Mouse (Mus musculus) E14TG2a.4 (cell line): ENCODE data around the gene Fli1.

Source experiments
- H3K27me3 ChIP-seq: 2 replicates; pipeline ENCODE4 v1.6.1; 2014; ENCODE audit warnings: low read length, control low read depth; ENCODE audit not compliant: insufficient read depth
- H3K36me3 ChIP-seq: 2 replicates; pipeline ENCODE4 v1.6.1; 2014; ENCODE audit warnings: low read length, control low read depth; ENCODE audit not compliant: insufficient read depth
- H3K4me1 ChIP-seq: replicated peaks from 2 replicates; pipeline ENCODE4 v1.6.1; 2014; ENCODE audit warnings: low read depth, low read length, control low read depth
- H3K4me3 ChIP-seq: replicated peaks from 2 replicates; pipeline ENCODE4 v1.5.1; 2014; ENCODE audit warnings: mild to moderate bottlenecking, low read length
- H3K9me3 ChIP-seq: 2 replicates; pipeline ENCODE4 v1.6.1; 2014; ENCODE audit warnings: low read length, control low read depth
- CTCF ChIP-seq: conservative IDR thresholded peaks from 2 replicates; pipeline ENCODE4 v1.5.1; 2014; ENCODE audit warnings: low read length
- NANOG ChIP-seq: IDR thresholded peaks from 2 replicates; pipeline ENCODE4 v1.6.1; 2014; ENCODE audit warnings: borderline replicate concordance, low read length, mixed read lengths
- POU5F1 ChIP-seq: IDR thresholded peaks from 2 replicates; pipeline ENCODE4 v1.6.1; 2014; ENCODE audit warnings: low read length, borderline replicate concordance

Gene Fli1

GRCm38 (mm10) chr9:32543923-32544575 is 1.4 kb upstream of the Fli1 start:
- no peaks in the 10 kb centered on the region for H3K9me3 ChIP-seq
- H3K4me3 ChIP-seq: 0 out of 2 replicates have a peak overlapping the region, but pooled peaks have one; percentile 4
- TF ChIP-seq NANOG: no peak
- no peak for TF ChIP-seq POU5F1
- no peak for TF ChIP-seq CTCF
- H3K36me3 ChIP-seq: no peaks in the 10 kb centered on the region
- H3K27me3 ChIP-seq: peaks cover 96% of the 10 kb centered on the region
- H3K4me1 ChIP-seq: peaks cover 53% of the 10 kb centered on the region

DNA sequence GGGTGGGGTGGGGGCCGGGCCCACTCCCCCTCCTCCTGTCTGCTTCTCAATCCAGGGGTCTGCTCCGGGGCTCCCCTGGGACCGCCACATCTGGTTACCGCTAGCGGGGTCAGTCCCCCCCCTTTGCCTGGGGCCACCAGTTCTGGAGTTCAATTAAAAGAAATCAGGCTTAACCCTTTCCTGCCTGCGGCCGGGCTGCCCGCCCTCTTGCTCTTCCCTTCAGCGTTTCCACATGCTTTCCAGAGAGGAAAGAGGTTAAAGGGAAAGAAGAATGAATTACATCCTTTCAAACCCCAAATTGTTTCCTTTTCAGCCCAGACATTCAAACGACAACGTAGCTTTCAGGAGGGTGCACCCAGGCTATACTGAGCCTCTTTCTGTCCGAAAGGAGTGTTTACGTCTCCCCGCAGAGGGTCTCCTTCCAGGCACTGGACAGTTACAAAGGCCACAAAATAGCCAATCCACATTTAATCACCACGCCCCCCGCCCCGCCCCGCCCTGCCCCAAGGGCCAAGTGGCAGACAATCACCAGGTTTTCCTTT is 450 bp upstream of the Fli1 start:
- Histone ChIP-seq H3K4me3 (peak overlapping the region; percentile 55), H3K27me3 (peaks cover 97% of the 10 kb centered on the region), H3K9me3 (no peaks in the 10 kb centered on the region), H3K4me1 (peaks cover 53% of the 10 kb centered on the region), H3K36me3 (no peaks in the 10 kb centered on the region)
- no peak for TF ChIP-seq CTCF
- no peak for TF ChIP-seq NANOG
- no peak for TF ChIP-seq POU5F1

- H3K4me3 ChIP-seq: peak overlapping the region; percentile 78
- H3K4me1 ChIP-seq: peaks cover 53% of the 10 kb centered on the region
- no peaks in the 10 kb centered on the region for H3K36me3 ChIP-seq
- no peaks in the 10 kb centered on the region for H3K9me3 ChIP-seq
- TF ChIP-seq POU5F1 (no peak), CTCF (no peak), NANOG (no peak)
- H3K27me3 ChIP-seq: peaks cover 90% of the 10 kb centered on the region
Observed at GRCm38 (mm10) chr9:32541223-32541901, 1.3 kb downstream of the Fli1 start.

DNA sequence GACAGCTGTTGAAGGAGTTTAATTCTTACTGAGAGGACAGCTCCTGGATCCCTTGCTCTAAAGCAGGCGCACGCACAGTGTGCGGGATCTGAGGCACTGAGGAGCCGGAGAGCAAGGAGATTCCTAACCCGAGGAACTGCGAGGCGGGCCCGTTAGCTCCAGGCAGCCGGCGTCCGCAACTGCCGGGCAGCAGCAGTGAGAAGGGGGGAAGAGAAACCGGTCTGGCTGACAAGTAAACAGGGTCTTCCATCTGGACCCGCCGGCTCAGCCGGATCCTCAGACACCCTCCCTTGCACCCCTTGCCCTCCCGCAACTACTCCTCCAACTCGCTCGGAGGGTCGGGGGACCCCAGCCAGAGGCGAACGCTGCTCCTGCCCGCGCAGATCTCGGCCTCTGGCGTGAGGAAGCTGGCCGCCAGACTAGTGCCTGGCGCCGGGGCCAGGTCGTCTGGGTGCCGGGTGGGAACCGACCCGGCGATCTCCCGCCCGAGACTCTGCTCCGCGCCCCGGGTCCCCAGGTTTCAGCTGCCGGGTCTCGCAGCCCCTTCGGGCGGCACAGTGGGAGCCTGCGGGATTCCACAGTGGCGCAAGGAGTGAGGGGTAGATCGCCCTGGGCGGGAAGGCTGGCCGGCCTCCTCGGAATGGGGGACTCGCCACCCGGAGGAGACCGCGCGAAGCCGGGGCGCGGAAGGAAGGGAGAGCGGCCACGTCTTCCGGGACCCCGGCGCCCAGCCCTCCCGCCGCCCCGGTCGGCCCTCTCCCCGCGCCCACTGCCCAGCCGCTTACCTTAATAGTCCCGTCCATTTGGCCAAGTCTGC is 2.0 kb downstream of the Fli1 start:
- Histone ChIP-seq H3K36me3 (no peaks in the 10 kb centered on the region), H3K4me1 (peaks cover 49% of the 10 kb centered on the region), H3K9me3 (no peaks in the 10 kb centered on the region), H3K4me3 (peak overlapping the region; percentile 78), H3K27me3 (peaks cover 84% of the 10 kb centered on the region)
- TF ChIP-seq NANOG (no peak), POU5F1 (no peak), CTCF (no peak)

DNA sequence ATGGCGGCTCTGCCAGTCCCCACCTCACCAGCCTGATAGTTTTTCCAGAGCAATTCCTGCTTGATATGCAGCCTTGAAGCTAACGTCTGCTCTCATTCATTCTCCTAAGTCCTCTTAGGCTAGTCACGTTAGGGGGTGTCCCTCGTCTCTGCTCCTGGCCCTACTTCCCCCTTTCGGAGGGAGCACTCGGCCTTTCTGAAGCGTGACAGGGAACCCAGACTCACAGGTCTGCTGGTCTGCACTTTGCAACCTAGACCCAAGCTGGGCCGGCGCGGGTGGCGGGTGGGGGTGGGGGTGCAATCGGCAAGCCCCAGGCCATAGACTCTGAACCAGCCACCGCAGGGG is 2.6 kb downstream of the Fli1 start:
- Histone ChIP-seq H3K9me3 (no peaks in the 10 kb centered on the region), H3K36me3 (no peaks in the 10 kb centered on the region), H3K4me3 (peak overlapping the region; percentile 78), H3K4me1 (peaks cover 43% of the 10 kb centered on the region), H3K27me3 (peaks cover 83% of the 10 kb centered on the region)
- TF ChIP-seq POU5F1 (no peak), NANOG (no peak), CTCF (no peak)

GRCm38 (mm10) chr9:32539321-32539761 is 3.3 kb downstream of the Fli1 start:
- Histone ChIP-seq H3K4me3 (no peak overlapping the region), H3K27me3 (peaks cover 80% of the 10 kb centered on the region), H3K36me3 (no peaks in the 10 kb centered on the region), H3K4me1 (peaks cover 37% of the 10 kb centered on the region), H3K9me3 (no peaks in the 10 kb centered on the region)
- TF ChIP-seq CTCF: no peak
- no peak for TF ChIP-seq NANOG
- no peak for TF ChIP-seq POU5F1

- Histone ChIP-seq H3K27me3 (peaks cover 76% of the 10 kb centered on the region), H3K36me3 (no peaks in the 10 kb centered on the region), H3K9me3 (no peaks in the 10 kb centered on the region), H3K4me3 (no peak overlapping the region), H3K4me1 (peaks cover 25% of the 10 kb centered on the region)
- TF ChIP-seq POU5F1: no peak
- no peak for TF ChIP-seq CTCF
- no peak for TF ChIP-seq NANOG
Observed at GRCm38 (mm10) chr9:32538124-32538523, 4.5 kb downstream of the Fli1 start.

- no peaks in the 10 kb centered on the region for H3K9me3 ChIP-seq
- H3K27me3 ChIP-seq: peaks cover 72% of the 10 kb centered on the region
- H3K36me3 ChIP-seq: no peaks in the 10 kb centered on the region
- H3K4me3 ChIP-seq: no peak overlapping the region
- no peak for TF ChIP-seq POU5F1
- TF ChIP-seq NANOG: no peak
- TF ChIP-seq CTCF: no peak
- H3K4me1 ChIP-seq: peaks cover 21% of the 10 kb centered on the region
Observed at GRCm38 (mm10) chr9:32537706-32538105, 5.0 kb downstream of the Fli1 start.
